Mouse (Mus musculus) retina, postnatal 7 days (tissue): ENCODE data around the gene Cdca7.

ENCODE experiments used
- DNase-seq: peaks from one replicate; pipeline ENCODE4 v3.0.0-alpha.2; 2012; ENCODE audit warnings: low read depth, low spot score

Gene Cdca7

GRCm38 (mm10) chr2:72475797-72476485, at the start of gene Cdca7:
Gene Cdca7 (plus strand): TSS chr2:72476159.
- peak; percentile 47 for DNase-seq

- DNase-seq, result no peak
Observed at GRCm38 (mm10) chr2:72426776-72427175, 49.2 kb upstream of the Cdca7 start.

- no peak for DNase-seq
Observed at GRCm38 (mm10) chr2:72427288-72427687, 48.7 kb upstream of the Cdca7 start.

- DNase-seq, result no peak
Observed at GRCm38 (mm10) chr2:72438941-72439533, 36.9 kb upstream of the Cdca7 start.

- DNase-seq, result no peak
Observed at GRCm38 (mm10) chr2:72441010-72441409, 34.9 kb upstream of the Cdca7 start.

- DNase-seq, result no peak
Observed at GRCm38 (mm10) chr2:72442825-72443224, 33.1 kb upstream of the Cdca7 start.

GRCm38 (mm10) chr2:72443960-72444359, 32.0 kb upstream of the Cdca7 start:
- DNase-seq, result no peak

- DNase-seq, result no peak
Observed at GRCm38 (mm10) chr2:72446106-72446505, 29.9 kb upstream of the Cdca7 start.

GRCm38 (mm10) chr2:72446615-72447014, 29.3 kb upstream of the Cdca7 start:
- DNase-seq, result no peak

GRCm38 (mm10) chr2:72453563-72453962, 22.4 kb upstream of the Cdca7 start:
- no peak for DNase-seq

GRCm38 (mm10) chr2:72456189-72456588, 19.8 kb upstream of the Cdca7 start:
- no peak for DNase-seq

GRCm38 (mm10) chr2:72464376-72465014, 11.5 kb upstream of the Cdca7 start:
- DNase-seq, result no peak

- no peak for DNase-seq
Observed at GRCm38 (mm10) chr2:72467604-72468003, 8.4 kb upstream of the Cdca7 start.

- DNase-seq, result no peak
Observed at GRCm38 (mm10) chr2:72471415-72472070, 4.4 kb upstream of the Cdca7 start.

- DNase-seq, result no peak
Observed at GRCm38 (mm10) chr2:72474531-72475287, 1.2 kb upstream of the Cdca7 start.

- no peak for DNase-seq
Observed at GRCm38 (mm10) chr2:72475423-72475796, 549 bp upstream of the Cdca7 start.

GRCm38 (mm10) chr2:72476486-72477211, 690 bp downstream of the Cdca7 start:
- DNase-seq, result peak; percentile 25

- DNase-seq, result no peak
Observed at GRCm38 (mm10) chr2:72477221-72477620, 1.3 kb downstream of the Cdca7 start.

- no peak for DNase-seq
Observed at GRCm38 (mm10) chr2:72478176-72478575, 2.2 kb downstream of the Cdca7 start.

- DNase-seq, result no peak
Observed at GRCm38 (mm10) chr2:72478921-72479320, 3.0 kb downstream of the Cdca7 start.

GRCm38 (mm10) chr2:72479818-72480217, 3.9 kb downstream of the Cdca7 start:
- no peak for DNase-seq
